Mouse (Mus musculus) C2C12 (cell line): Measurements from ENCODE around the gene Nfix. TPM values are rescaled to one million over a fixed set of nuclear protein-coding genes. Genes with fewer than 3 reads are reported as not detected.

Experiments
- H3K27me3 ChIP-seq: one replicate; pipeline ENCODE4 v1.6.1; 2011; ENCODE audit not compliant: control insufficient read depth, insufficient read depth, insufficient read length
- H3K36me3 ChIP-seq: one replicate; pipeline ENCODE4 v1.6.1; 2011; ENCODE audit not compliant: control insufficient read depth, insufficient read depth
- H3K4me3 ChIP-seq: one replicate; pipeline ENCODE4 v1.5.1; 2011; ENCODE audit warnings: mild to moderate bottlenecking, control low read depth; ENCODE audit not compliant: poor library complexity, insufficient read depth, severe bottlenecking
- H3K79me2 ChIP-seq: one replicate; pipeline ENCODE4 v1.6.1; 2011; ENCODE audit not compliant: control insufficient read depth, insufficient read depth
- H3K79me3 ChIP-seq: one replicate; pipeline ENCODE4 v1.6.1; 2011; ENCODE audit warnings: low read depth, control low read depth
- H3ac ChIP-seq: one replicate; pipeline ENCODE3; 2011; ENCODE audit warnings: low read depth; ENCODE audit not compliant: control insufficient read depth, insufficient read length
- CEBPB ChIP-seq: IDR thresholded peaks from one replicate; pipeline ENCODE4 v1.6.1; 2011; ENCODE audit warnings: low read depth, mild to moderate bottlenecking, control low read depth, moderate library complexity
- CTCF ChIP-seq: IDR thresholded peaks from one replicate; pipeline ENCODE4 v1.5.1; 2011; ENCODE audit not compliant: control insufficient read depth, insufficient read depth, insufficient read length
- FOSL1 ChIP-seq: IDR thresholded peaks from one replicate; pipeline ENCODE4 v1.8.0; 2011; ENCODE audit warnings: mild to moderate bottlenecking, low read length; ENCODE audit not compliant: poor library complexity, insufficient read depth, severe bottlenecking
- MAX ChIP-seq: IDR thresholded peaks from one replicate; pipeline ENCODE4 v1.6.1; 2011; ENCODE audit warnings: mild to moderate bottlenecking, control low read depth
- MYOD1 ChIP-seq: IDR thresholded peaks from one replicate; pipeline ENCODE4 v1.6.1; 2011; ENCODE audit warnings: low read depth; ENCODE audit not compliant: control insufficient read depth, insufficient read length
- MYOG ChIP-seq: IDR thresholded peaks from one replicate; pipeline ENCODE4 v1.6.1; 2011; ENCODE audit not compliant: control insufficient read depth, insufficient read length; ENCODE audit errors: extremely low read depth
- USF1 ChIP-seq: IDR thresholded peaks from one replicate; pipeline ENCODE4 v1.6.1; 2011; ENCODE audit warnings: low read depth, mild to moderate bottlenecking, control low read depth, moderate library complexity
- polyA plus RNA-seq: library from polyadenylated mRNA; unstranded; fragments of >200 nt; fragmentation: generic; extraction: Trizol; gene quantifications from one replicate; pipeline ENCODE4 v1.2.1, GENCODE M21; 2012; ENCODE audit warnings: missing spikeins

The Nfix gene
- polyA plus RNA-seq, 1 experiment, result 50.7 TPM

DNA sequence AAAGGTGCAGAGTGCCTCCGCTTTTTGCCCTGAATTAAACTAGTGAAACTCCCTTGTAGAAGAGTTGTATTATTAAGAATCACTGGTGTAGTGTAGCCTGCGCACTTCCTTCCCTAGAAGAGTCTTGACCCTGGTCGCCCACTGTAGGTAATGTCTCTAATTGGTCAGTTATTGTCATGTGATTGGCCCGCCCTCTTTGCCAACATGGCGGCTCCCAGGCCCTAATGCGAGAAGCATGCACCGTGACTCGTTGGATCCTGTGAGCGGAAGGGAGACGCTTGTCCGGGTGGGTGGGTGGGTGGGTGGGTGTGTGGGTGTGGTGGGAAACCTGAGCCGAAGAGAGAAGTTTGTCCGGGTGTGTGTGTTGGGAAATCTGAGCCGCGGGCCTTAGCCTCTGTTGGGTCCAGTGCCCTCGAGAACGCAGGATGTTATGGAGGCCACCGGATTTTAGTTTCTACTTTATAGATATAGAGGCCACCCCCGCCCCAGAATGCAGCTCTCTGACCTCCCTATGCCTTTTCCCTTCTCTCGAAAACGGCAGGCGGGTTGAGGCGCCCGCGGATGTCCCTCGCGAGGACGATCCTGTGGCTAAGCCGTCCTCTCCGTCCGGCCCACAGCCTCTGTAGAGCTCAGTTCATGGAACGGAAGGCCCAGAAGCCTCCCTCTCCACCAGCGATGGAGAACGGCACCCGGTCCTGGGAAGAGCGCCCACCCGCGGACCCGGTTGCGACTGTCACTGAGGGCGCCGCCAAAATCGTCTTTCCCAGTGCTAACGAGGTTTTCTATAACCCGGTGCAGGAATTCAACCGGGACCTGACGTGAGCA lies 110.8 kb downstream of the Nfix start:
- Histone ChIP-seq H3K36me3 (peaks cover 43% of the 10 kb centered on the region), H3K4me3 (peak overlapping the region; percentile 86), H3ac (peak overlapping the region; percentile 88), H3K27me3 (no peaks in the 10 kb centered on the region), H3K79me2 (peaks cover 73% of the 10 kb centered on the region), H3K79me3 (peaks cover 46% of the 10 kb centered on the region)
- TF ChIP-seq CTCF (no peak), CEBPB (no peak), FOSL1 (no peak), MAX (peak; percentile 90), USF1 (peak; percentile 96), MYOD1 (no peak), MYOG (no peak)

DNA sequence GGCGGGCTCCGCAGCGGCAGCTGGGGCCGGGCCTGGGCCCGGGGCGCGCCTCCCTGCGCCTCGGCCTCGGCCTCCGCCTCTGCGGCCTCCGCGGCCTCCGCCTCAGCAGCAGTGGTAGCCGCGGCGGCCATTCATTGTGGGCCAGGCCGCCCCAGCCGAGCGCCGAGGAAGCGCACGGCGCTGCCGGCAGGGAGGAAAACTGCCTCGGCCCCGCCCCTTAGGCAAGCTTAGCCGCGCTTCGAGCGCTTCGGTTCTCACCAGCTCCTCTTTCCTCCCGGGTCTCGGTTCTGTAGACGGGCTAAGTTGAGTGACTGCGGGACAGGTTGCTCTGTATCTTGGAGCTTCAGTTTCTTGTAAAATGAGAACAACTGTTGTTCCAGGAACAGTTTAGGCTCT lies 112.4 kb downstream of the Nfix start, which contains the start of gene Nacc1:
Nacc1 (minus strand) TSS at position 158 of the 396 bp plus-strand sequence.
- peak within 1 kb of the TSS; percentile 98 for H3ac ChIP-seq
- H3K79me3 ChIP-seq, result peaks cover 61% of the 10 kb centered on the region
- peak within 1 kb of the TSS; percentile 83 for H3K4me3 ChIP-seq
- peaks cover 89% of the 10 kb centered on the region for H3K79me2 ChIP-seq
- H3K36me3 ChIP-seq, result peaks cover 45% of the 10 kb centered on the region
- TF ChIP-seq MAX, result peak; percentile 55
- no peak for TF ChIP-seq USF1
- no peaks in the 10 kb centered on the region for H3K27me3 ChIP-seq

DNA sequence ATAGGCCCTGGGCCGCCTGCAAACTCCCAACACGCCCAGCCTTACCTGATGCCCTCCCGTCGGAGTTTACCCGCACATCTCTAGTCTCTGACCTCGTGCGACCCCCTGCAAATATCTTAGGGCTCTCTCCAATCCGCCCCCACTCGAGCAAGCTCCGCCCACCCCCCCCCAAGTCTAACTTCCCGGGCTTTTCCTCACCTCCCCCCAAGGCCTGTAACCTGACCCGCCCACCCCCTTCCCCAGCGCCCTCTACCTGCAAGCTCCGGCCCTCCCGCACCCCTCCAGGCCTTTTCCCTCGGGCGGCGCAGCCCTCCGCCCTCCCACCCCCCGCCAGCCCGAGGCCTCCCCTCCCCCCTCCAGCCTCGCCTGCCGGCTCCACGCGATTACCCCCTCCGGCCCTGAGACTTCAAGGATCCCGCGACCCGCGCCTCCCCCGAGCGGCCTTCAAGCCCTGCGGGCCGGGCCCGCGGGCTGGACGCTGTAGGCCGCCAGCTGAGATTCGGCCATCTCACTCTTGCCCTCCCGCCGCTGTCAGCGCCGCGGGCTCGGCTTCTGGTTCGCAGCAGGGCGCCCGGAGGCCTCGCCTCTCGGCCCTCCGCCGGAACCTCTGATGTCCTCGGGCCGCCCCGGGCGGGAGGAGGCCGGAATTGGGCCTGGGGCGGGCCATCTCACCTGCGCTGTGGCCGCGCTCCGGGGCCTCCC lies 113.0 kb downstream of the Nfix start:
- no peaks in the 10 kb centered on the region for H3K27me3 ChIP-seq
- peaks cover 67% of the 10 kb centered on the region for H3K79me3 ChIP-seq
- H3ac ChIP-seq, result peak overlapping the region; percentile 98
- TF ChIP-seq MYOD1 (no peak), CEBPB (no peak), MAX (no peak), USF1 (no peak), CTCF (no peak), MYOG (no peak), FOSL1 (no peak)
- peak overlapping the region; percentile 83 for H3K4me3 ChIP-seq
- H3K36me3 ChIP-seq, result peaks cover 43% of the 10 kb centered on the region
- H3K79me2 ChIP-seq, result peaks cover 94% of the 10 kb centered on the region

DNA sequence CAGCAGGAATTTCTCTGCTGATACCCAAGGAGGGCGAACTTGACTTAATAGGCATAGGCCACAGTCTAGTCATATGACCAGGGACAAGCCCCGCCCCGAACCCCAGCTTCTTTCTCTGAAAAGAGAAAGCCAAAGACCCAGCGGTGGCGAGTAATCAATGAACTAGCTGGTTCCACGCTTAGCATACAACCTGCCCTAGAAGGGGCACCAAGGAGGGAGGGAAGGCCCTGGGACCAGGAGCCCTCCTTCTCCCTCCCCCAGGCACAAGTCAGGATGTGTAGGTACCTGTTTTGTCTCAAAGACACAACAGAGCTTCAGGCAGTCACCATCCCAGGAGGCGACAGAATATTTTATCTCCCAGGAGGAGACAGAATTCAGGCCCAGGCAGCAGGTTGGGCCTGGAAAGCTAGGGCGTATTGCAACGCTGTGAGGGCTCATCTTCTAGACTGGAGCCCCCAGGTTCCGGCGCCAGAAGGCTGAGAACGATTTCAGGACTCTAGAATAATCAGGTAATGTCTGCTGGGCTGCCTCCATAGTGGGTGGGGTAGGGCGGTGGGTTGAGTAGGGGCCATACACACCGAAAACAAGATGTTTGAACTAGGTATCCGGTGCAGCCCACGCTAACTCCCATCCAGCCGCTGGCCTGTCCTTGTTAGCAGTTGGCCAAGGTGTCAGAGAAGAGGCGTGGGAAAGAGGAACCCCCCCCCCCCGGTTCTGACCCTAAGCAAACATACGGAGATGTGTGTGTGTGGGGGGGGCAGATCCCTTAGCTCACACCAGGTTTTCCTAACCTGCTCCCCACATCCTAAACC lies 113.7 kb downstream of the Nfix start, which contains the start of gene Trmt1:
Trmt1 (plus strand) TSS at position 117 of the 812 bp plus-strand sequence.
- peak within 1 kb of the TSS; percentile 76 for H3ac ChIP-seq
- H3K4me3 ChIP-seq, result peak within 1 kb of the TSS; percentile 83
- H3K27me3 ChIP-seq, result no peaks in the 10 kb centered on the region
- peaks cover 97% of the 10 kb centered on the region for H3K79me2 ChIP-seq
- H3K36me3 ChIP-seq, result peaks cover 41% of the 10 kb centered on the region
- peaks cover 74% of the 10 kb centered on the region for H3K79me3 ChIP-seq
- TF ChIP-seq MYOG, result no peak
- TF ChIP-seq CEBPB, result no peak
- peak; percentile 75 for TF ChIP-seq USF1
- TF ChIP-seq MYOD1, result no peak
- TF ChIP-seq FOSL1, result no peak

DNA sequence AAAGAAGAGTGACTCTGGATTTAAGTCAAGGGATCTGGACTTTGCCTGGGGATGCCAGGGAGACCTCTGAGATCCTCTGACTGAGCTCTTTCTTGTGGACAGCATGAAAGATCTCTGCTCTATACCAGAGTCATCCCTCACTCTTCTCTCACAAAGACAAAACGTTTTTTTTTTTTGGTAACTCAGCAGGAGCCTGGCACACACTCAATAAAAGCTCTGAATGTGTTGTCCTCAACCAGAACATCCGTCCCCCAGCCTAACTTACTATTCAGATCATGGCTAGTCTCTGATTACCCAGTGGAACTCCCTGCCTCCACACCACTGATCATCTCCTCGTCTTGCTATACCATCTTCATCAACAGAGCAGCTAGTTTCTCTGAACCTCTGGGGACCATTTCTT lies 115.6 kb downstream of the Nfix start:
- peaks cover 77% of the 10 kb centered on the region for H3K79me3 ChIP-seq
- H3K79me2 ChIP-seq, result peaks cover 97% of the 10 kb centered on the region
- peaks cover 41% of the 10 kb centered on the region for H3K36me3 ChIP-seq
- no peak overlapping the region for H3ac ChIP-seq
- TF ChIP-seq MYOD1, result no peak
- TF ChIP-seq MAX, result no peak
- no peak for TF ChIP-seq FOSL1
- H3K27me3 ChIP-seq, result no peaks in the 10 kb centered on the region
- no peak overlapping the region for H3K4me3 ChIP-seq
